Mouse (Mus musculus): ENCODE measurements at regions not wholly inside any gene's neighbourhood (a gene's known extent, or its start where the extent isn't known, plus 50 kb on each side); places are given as distances from the start of the nearest gene placed in this dataset.

GRCm38 (mm10) chr7:95784523-95784922, 386.5 kb upstream of the Tenm4 start:
- TF ChIP-seq POLR2A (IDR thresholded peaks at IDR 0.05; ENCODE audit: insufficient read depth, low read depth, low read length) (no peak), EP300 (IDR thresholded peaks at IDR 0.05; ENCODE audit: insufficient read depth, low read depth, low read length) (no peak)
